Mouse (Mus musculus) thymus, postnatal 10 days (tissue): ENCODE measurements around the gene Samd11.

Experiments
- DNase-seq, 2 experiments: peaks; one replicate each; pipeline ENCODE4 v3.0.0; 2021; ENCODE audit warnings: low spot score in 2 of 2

Samd11 gene

DNA sequence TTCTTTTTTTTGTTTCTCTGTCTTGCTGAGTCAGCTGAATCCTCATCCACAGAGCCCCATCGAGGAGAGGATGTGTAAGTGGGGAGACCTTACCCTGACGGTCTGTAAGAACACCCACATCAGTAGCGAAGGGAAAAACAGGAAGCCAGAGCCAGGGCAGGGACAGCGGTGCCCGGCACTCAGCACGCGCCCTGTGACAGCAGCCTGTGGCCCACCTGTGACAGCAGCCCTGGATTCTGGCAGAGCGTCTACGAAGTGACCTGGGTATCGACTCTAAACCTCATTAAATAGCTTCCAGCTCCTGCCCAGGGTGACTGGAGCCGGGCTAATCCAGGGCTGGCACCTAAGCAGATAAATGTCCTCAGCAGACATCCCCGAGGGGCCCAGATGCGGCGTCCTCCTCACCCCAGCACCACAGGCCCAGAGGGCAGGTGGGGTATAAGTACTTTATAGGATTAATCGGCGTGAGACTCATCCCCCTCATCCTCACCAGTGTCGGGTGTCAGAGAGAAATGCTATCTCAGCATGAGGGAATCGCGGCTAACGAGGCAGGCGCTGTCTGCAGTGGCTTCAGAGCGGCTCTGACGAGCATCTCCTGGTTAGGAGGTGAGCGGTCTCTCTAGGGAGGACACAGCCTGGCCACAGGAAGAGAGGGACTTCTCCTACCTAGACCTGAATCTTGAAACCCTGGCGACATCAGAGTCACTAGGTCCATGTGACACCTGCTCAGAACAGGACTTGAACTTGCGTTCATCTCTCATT is at the start of gene Samd11:
TSS of gene Samd11 (minus strand) at position 580 of the 762 bp plus-strand sequence.
- DNase-seq = no peak

GRCm38 (mm10) chr4:156254361-156255077 is 938 bp downstream of the Samd11 start:
- no peak for DNase-seq

DNA sequence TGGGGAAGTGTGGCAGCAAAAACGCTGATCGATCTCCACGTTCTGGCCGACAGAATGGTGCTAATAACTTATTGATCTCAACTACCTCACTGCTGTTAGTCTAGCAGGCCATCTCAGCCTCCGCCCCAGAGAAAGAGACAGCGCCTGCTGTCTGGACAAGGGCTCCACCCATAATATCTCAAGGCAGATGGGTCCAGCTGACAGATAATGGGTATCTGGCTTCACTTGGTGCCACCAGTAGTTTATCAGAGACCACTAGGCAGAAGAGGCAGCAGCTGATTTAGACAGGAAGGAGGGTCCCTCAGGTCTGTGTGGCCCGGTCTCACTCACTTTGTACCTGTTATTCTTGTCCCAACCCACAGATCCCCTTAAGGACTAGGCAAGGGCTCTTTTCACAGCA is 2.4 kb downstream of the Samd11 start:
- no peak for DNase-seq

- DNase-seq = no peak
These were observed 2.8 kb downstream of the Samd11 start for GRCm38 (mm10) chr4:156252619-156253018.

DNA sequence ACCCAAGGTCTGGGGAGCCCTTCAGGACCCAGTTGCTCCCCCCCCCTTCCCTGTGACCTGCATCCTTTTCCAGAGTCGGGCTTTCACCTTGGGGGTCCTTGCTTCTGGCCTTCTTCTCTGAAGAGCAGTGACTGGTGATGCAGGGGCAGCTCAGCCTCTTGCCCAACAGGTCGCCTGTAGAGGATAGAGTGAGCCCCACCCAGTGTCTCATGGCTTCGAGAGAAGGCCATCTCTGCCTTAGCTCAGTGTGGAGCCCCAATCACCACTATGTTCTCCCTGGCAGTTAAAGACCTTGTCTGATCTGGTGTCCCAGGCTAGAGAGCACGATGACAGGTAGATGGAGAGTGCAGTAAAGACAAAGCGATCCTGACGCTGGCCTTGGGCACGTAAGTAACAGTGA is 3.3 kb downstream of the Samd11 start:
- DNase-seq = no peak

GRCm38 (mm10) chr4:156251081-156251480 is 4.4 kb downstream of the Samd11 start:
- no peak for DNase-seq

DNA sequence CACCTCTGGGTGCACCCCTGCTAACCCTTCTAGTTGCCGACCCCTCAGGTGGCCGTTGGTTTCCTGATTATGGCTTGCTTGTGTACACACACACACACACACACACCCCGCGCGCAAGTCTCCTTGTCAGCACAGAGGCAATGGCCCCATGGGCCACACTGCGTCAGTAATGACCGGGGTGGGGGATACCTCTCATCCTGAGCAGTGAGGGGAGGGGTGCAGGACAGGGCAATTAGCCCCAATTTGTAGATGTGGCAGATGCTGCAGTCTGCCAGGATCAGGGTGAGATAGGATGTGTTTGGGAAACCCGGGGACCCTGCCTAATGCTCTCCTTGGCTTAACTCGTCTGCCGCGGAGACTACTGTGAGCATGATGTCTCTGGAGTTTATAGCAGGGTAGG is 5.9 kb downstream of the Samd11 start:
- DNase-seq = no peak

DNA sequence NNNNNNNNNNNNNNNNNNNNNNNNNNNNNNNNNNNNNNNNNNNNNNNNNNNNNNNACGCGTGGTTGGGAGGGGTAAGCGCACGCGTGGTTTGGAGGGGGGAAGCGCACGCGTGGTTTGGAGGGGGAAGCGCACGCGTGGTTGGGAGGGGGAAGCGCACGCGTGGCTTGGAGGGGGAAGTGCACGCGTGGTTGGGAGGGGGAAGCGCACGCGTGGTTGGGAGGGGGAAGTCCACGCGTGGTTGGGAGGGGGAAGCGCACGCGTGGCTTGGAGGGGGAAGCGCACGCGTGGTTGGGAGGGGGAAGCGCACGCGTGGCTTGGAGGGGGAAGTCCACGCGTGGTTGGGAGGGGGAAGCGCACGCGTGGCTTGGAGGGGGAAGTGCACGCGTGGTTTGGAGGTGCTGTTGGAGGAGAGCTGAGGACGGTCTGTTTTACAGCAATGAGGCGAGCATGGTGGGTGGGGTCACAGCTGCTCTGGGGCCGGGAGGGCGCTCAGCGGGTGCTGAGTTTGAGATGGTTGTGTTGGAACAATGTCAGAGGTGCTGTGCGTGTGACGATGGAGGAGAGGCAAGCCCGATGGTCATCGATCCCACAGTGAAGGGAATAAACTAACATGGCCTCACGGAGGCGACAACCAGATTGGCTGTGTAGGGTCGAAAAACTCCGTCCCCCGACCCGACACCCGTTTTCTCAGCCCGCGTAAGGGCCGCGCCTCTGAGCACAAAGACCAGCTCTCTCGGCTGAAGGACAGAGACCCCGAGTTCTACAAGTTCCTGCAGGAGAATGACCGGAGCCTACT is 18.6 kb downstream of the Samd11 start:
- no peak for DNase-seq

DNA sequence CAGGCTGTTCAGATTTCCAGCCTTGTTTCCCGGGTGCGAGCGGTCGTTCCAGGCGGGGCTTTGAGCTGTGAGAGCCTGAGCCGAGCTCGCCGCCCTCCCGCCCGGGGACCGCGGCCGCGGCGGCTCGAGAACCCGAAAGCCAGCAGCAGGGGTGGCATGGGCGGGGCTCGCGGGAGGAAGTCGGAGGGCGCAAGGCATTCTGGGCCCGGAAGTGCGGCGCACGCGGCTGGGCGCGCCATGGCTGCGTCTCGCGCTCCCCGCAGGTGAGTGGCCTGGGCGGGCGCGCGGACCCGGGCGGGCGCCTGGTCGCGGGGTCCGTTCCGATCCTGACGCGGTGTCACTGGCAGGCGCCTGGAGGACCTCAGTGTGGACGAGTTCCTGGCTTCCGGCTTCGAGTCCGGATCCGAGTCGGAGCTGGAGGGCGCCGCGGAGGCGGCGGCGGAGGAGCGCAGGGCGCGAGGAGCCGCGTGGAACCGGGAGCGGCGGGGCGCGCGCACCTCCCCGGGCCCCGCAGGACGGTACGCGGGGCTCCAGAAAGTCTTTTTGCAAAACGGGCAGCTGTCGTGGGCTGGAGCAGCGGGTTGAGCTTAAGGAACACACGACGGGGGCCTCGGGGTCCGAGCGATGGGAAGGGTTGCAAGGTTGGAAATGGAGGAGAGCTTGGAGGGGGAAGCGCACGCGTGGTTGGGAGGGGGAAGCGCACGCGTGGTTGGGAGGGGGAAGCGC is 19.5 kb downstream of the Samd11 start, which contains the start of gene Noc2l:
TSS of gene Noc2l (plus strand) at position 203 of the 726 bp plus-strand sequence.
- DNase-seq = peak; percentile 83 to 90

DNA sequence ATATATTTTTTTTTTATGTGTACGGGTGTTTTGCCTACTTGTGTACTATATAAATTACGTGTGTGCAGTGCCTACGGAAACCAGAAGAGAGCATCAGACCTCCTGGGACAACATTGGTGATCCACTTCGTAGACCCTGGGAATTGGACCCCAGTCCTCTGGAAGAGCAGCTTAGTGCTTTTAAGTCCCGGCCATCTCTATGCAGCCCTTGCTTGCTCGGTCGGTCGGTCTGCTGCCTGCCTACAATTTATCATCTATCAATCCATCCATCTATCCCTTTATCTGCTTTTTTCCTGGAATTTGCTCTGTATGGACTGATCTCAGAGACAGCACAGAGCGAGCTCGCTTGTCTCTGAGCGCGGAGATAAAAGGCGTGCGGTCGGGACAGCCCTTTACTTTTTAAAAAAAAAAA is 20.1 kb downstream of the Samd11 start:
- DNase-seq = no peak

GRCm38 (mm10) chr4:156234701-156235213 is 20.7 kb downstream of the Samd11 start, which contains the start of gene Plekhn1:
TSS of gene Plekhn1 (minus strand) at chr4:156234857.
- peak; percentile 55 to 67 for DNase-seq

GRCm38 (mm10) chr4:156234021-156234501 is 21.4 kb downstream of the Samd11 start:
- peak in 1 of 2 experiments; percentile 32 for DNase-seq

- DNase-seq = no peak
These were observed 26.9 kb downstream of the Samd11 start for GRCm38 (mm10) chr4:156228393-156229024.

DNA sequence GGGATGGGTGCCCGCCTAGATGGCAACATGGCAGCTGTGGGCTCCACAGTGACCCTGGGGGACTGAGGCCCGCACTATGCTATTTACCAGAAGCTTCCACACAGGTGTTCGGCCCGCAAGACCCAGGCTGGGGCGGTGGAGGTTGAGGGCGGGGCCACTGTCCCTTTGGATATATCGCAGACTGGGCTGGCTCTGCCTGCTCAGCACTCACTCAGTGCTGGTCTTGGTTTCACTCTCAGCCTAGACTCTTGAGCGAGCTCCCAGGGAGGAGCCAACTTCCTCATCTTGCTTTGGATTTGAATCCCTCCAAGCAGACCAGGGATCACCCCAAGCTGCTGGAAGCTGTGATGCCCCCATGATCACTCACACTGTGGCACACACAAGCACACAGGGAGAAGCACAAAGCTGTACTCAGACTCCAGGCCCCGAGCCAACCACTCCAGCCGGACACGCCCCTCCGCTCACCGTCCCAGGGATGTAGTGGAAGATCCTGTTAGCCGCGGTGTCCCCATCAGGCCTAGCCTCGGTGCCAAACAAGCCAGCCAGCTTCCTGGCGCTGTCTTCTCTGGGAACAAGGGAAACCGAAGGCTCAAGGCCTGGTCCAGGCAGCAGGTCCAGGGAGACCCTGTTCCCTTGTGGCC is 27.6 kb downstream of the Samd11 start:
- DNase-seq = no peak

- no peak for DNase-seq
These were observed 31.2 kb downstream of the Samd11 start for GRCm38 (mm10) chr4:156224276-156224675.

GRCm38 (mm10) chr4:156219936-156220335 is 35.5 kb downstream of the Samd11 start:
- no peak for DNase-seq

GRCm38 (mm10) chr4:156217838-156218237 is 37.6 kb downstream of the Samd11 start:
- DNase-seq = no peak

DNA sequence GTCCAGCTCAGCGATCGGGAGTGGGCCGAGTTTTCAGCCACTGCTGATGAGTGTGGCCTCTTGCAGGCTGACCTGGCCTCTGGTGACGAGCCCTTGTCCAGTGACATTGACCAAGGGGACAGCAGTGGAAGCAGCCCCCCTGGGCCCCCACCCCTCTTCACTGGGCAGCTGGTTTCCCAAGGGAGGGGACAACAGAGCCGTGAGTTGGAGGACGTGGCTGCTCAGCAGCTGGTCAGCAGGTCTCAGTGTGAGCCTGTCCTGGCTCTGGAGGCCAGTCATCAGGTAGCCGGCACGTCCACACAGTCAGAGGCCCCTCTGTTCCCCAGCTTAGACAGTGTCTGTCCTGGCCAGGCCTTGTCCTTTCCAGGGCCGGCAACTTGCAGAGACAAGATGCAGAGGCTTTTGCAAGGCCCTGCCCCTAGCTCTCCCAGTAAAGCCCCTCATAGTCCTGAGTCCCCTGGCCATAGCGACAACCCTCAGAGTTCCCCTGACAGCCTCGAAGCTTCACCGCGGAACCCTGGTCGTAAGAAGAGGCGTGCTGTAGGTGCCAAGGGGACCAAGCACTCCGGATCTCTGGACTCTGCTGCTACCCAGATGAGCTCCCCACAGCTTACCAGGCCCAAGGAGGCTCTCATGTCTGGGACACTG is 38.3 kb downstream of the Samd11 start:
- no peak for DNase-seq

- no peak for DNase-seq
These were observed 39.3 kb downstream of the Samd11 start for GRCm38 (mm10) chr4:156216196-156216595.

DNA sequence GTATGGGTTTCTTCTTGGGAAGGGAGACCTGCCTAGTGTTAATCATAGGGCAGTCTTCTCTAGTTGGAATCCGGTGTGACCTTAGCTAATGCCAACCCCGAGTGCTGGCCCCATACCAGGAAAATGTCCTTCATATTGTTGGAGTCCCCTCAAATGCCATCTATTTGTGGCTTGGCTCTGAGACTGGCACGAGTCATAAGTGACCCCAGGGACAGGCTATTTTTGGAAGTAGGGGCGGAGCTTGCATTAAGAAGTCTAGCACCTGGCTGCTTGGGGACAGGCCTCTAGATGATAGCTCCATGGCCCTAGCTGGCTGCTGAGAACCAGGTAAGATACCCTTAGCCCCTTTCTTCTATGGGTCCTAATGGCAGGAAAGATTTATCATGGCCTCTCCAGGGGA is 39.8 kb downstream of the Samd11 start, which contains the start of gene Perm1:
TSS of gene Perm1 (plus strand) at position 220 of the 400 bp plus-strand sequence.
- no peak for DNase-seq
